Mouse (Mus musculus): ENCODE data around the gene Cog5.

The Cog5 gene

DNA sequence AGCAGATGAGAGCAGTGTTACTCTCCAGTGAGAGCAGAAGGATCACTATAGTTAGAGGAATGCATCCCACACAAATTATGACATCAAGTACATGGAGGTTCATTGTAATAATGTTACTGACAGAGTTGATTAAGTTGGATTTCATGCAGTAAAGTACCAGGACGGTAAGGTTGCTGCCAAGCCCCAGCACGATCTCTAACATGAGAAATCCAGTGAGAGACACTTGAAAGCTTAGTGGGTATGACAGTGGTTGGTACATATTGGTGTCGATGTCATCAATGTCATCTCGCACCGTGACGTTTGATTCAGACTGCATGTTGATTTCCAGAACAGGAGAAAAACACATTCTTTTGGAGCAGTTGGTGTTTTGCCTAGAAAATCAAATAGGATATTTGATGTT, 55.0 kb downstream of the Cog5 start:
- DNase-seq (ENCODE audit: low read depth, low spot score): no peak

DNA sequence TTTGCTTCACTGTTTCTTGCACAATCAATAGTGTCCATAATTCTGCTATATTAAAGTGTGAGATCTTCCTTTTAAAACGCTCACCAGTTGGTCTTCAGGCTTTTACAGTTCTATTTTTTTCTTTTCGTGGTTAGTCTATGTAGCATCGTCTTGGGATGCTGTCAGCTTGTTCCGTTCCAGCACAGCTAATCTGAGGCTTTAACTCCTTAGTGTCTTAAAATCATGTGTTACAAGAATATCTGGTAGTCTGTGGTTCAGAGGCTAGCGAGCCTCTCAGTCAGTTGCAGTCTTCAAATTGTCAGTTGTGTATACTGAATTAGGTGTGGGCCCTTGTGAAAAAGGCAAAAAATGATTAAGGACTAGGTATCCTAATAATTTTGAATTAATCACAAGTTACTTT, 57.6 kb downstream of the Cog5 start:
- DNase-seq (ENCODE audit: low read depth, low spot score): no peak

GRCm38 (mm10) chr12:31712727-31713126, 58.1 kb downstream of the Cog5 start:
- DNase-seq (ENCODE audit: low read depth, low spot score): no peak

DNA sequence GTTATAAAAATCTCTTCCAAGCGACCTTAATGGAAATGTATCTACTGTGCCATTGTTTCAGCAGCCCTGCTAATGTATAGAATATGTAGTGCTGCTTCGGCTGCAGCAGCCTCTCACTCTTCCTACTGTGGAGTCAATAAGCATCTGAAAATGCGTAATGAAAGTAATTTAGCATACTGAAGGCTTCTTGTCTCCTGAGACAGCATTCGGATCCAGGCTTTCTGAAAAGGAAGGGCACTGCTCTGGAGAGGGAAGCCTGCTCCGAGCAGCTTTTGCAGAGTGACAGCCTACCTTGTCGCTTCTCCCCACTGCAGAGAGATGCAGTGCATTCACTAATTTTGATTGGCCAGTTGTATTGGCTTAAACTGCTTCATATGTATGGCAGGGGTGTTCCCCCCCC, 58.9 kb downstream of the Cog5 start, which contains the start of gene Gpr22:
TSS of gene Gpr22 (minus strand) at position 348 of the 400 bp plus-strand sequence.
- no peak for DNase-seq (ENCODE audit: low read depth, low spot score)

DNA sequence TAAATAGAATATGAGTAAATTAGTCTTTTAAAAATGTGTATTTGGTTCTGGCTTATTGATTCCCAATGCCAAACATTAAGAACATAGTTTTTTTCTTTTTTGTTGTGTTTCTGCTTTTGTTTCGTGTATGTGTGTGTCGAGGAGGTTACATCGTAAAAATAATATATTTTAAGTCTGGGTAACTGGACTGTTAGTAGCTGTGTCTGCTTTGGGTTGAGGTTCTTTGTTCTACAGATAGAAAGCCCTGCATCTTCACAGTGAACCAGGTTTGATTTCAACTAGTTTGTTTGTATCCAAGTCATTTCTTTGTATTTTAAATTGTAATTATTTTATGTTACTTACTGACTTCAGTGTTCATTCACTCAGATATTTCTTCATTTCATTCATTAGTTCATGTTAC, 59.4 kb downstream of the Cog5 start:
- DNase-seq (ENCODE audit: low read depth, low spot score): no peak

- peak; percentile 50 for DNase-seq (ENCODE audit: low read depth, low spot score)
Observed at GRCm38 (mm10) chr12:31719586-31720275, 65.1 kb downstream of the Cog5 start.

DNA sequence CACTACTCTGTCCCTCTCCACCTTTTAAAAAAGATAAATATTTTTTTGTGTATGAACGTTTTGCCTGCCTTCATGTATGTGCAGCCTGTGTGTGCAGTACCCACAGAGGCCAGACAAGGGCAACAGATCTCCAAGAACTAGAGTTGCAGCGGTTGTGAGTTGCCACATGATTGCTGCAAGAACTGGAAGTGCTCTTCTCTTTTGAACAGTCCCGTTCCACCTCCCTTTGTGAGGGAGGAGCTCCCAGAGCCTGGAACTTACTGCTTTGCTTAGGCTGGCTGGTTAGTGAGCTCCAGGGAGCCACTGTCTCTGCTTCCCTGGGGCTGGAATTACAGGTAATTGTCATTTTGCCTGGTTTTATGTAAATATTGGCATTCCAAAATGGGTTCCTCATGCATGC, 69.9 kb downstream of the Cog5 start:
- peak; percentile 80 for DNase-seq (ENCODE audit: low read depth, low spot score)

DNA sequence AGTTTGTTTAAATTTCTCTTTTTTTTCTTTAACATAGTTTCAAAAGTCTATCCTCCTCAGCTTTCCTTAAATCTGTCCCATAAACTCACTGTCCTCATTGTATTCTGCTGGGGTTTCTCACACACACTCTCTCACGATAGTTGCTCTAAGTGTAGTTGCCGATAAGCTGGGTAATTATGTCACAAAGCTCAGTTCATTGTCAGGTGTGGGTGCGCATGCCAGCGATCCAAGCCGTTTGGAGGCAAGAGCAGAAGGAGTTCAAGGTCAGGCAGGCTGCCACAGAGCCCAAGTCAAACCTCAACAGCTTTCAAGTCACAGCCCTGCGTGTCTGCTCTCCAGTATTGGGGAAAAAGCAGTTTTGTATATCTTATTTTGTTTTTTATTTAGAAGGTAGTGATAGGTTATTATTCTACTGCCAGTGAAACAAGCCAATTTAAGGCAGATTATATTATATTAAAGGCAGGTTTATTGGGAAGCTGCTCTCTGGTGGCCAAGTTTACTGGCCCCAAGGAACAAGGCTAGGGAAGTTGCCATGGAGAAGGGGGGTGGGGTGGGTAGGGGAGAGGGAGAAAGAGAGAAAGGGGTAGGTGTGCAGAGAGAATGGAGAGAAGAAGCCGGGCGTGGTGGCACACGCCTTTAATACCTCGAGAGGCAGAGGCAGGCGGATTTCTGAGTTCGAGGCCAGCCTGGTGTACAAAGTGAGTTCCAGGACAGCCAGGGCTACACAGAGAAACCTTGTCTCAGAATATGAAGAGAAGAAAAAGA, 71.0 kb downstream of the Cog5 start:
- peak; percentile 71 for DNase-seq (ENCODE audit: low read depth, low spot score)

DNA sequence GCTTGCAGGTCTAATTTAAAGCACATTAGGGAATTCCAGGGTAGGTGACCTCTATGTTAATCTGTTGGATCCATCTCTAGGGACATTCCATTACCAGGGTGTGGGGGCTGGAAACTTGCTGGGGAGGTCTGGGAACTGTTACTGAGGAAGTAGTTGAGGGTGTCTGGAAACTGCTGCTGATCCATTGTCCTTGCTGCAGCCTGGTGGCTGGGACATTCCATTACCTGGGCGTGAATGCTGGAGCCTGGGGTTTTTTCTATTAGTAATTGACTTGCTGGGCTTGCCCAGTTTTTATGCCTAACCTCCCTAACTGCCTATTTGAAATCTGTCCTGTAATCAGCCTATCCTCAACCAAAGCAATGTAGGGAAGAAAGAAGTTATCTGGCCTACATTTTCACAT, 72.0 kb downstream of the Cog5 start:
- peak; percentile 87 for DNase-seq (ENCODE audit: low read depth, low spot score)

DNA sequence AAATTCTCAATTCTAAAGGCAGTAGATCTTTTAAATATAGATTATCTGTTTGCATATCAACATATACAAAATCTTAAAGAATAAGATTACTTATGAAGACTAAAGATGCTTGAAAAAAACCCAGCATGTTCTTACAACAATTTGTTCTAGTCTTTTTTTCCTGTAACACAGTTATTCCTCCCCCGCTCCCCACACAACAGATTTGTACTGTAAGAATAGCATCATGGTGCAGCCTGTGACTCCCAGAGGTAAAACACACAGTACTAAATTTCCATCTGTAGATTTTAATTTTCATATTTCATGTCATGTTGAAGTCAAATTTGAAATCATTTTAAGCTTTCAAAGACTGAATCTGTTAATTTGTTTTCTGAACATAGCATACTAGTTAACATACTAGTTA, 75.5 kb downstream of the Cog5 start:
- DNase-seq (ENCODE audit: low read depth, low spot score): no peak

GRCm38 (mm10) chr12:31734616-31735015, 79.9 kb downstream of the Cog5 start:
- DNase-seq (ENCODE audit: low read depth, low spot score): no peak

DNA sequence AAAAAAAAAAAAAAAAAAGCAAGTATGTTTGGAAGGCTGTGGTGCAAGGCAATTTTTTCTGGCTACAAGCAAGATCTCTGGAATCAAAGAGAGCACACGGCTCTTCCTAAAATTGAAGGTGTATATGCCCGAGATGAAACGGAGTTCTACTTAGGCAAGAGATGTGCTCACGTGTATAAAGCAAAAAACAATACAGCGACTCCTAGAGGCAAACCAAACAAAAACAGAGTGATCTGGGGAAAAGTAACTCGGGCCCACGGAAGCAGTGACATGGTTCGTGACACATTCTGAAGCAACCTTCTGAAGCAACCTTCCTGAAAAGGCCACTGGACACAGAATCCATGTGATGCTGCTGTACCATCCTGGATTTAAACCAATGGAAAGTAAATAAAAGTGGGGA, 92.6 kb downstream of the Cog5 start:
- DNase-seq (ENCODE audit: low read depth, low spot score): peak; percentile 50

GRCm38 (mm10) chr12:31749846-31750245, 95.2 kb downstream of the Cog5 start:
- DNase-seq (ENCODE audit: low read depth, low spot score): peak; percentile 67

DNA sequence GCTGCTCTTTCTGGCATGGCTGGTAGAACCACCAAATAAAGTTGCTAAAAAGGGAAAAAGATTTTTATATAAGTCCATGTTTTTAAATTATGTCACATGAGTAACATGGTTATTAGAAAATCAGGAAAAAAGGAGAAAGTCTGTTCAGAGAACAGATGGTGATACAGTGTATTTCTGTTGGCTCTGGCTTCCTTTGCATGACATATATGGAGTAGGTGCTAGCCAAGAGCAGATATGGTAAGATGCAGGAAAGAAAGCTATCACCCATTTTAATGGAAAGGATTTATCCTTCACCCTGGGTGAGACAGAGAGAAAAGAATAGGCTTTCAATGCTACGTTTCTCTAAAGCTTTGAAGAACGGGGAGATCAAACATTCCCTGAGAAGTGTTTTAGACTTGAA, 99.8 kb downstream of the Cog5 start:
- no peak for DNase-seq (ENCODE audit: low read depth, low spot score)

DNA sequence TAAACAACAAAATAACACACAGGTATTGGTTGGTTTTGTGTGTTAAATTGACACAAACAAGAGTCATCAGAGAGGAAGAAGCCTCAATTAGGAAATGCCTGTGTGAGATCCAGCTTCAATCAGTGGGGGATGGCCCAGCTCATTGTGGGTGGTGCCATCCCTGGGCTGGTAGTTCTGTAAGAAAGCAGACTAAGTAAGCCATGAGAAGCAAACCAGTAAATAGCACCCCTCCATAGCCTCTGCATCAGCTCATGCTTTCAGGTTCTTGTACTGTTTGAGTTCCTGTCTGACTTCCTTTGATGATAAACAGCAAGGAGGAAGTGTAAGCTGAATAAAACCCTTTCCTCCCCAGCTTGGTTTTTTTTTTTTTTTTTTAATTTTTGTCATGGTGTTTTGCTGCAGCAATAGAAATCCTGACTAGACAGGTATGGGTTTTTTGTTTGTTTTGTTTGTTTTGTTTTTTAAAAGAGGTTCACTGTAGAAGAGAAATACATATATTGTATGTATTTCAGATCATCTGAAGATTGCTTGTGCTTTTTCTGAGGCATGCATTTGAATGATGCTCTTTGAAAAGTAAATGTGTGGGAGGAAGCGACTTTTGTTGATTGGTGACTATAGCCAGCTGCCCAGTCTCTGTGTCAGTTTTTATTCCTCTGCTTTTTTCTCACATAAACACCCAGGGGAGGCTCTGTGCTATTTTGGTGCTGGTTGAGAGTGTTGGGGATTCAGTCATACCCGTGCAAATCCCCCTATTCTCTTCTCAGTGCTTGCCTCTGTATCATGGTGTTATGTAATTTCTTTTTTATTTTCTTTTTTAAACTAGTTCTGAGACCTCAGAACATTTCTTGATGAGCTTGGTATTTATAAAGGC, 101.5 kb downstream of the Cog5 start:
- DNase-seq (ENCODE audit: low read depth, low spot score): no peak

DNA sequence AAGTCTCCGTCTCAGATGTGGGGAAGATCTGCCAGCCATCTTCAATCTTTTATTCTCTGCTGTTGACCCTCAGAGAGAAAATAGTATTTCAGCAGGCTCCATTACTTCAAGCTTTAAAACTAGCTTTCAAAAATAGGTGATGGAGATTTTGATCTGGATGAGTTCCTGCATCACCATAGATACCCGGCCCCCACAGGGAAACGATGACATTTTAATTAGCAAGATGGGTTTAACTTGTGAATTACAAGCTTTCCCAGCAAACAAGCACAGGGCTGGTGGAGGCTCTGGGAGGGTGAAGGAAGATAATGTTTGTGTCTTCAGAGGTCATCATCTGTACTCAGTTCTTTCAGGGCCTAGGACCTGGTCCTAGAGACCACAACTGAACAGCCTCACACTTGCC, 118.9 kb downstream of the Cog5 start:
- no peak for DNase-seq (ENCODE audit: low read depth, low spot score)

DNA sequence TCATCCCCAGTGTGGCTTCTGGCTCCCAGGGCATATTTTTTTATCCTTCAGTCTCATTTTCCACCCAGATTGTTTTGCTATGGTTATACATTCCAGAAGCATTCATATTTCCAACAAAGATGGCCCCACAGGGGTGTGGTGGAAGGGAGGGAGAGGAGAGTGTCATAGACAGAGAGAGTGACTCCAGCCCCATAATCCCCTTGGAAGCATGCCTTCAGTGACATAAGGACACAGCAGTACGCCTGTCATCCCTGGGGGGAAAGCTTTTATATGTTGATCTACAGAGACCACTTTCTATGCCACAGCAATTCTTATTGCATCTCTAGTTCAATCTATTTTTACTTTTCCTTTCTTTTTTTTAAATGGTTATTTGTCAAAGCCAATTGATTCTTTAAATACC, 129.6 kb downstream of the Cog5 start:
- no peak for DNase-seq (ENCODE audit: low read depth, low spot score)

GRCm38 (mm10) chr12:31788530-31788929, 133.9 kb downstream of the Cog5 start:
- no peak for DNase-seq (ENCODE audit: low read depth, low spot score)

DNA sequence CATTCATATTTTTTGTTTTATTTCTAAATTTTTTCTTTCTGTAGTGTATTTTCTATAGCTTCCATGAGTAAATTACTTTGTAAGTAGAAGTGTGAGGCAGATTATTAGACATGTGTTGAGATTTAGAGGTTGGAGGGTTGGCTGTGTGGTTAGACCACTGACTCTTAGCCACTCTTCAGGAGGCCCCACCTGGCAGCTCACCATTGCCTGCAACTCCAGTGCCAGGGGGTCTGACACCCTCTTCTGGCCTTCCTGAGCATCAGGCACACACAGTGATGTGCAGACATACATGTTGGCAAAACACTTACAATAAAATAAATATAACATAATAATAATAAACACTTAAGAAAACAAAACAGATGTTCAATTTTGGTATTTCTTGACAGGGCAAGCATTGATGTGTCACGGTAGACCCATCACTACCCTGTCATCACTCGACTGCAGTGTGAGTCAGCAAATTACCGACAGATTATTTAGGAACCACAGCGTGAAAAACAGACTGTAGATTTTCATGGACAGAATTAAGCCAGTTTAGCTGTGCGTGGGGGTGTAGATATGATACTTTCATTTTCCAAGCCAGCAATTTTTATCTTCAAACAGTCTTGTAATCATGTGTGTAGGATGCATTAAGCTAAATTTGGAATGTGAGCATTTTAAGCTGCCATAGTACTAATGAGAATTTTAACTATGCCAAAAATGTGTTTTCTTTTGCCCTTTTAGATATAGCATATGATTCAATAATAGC, 151.9 kb downstream of the Cog5 start:
- DNase-seq (ENCODE audit: low read depth, low spot score): no peak

GRCm38 (mm10) chr12:31818051-31818461, 163.4 kb downstream of the Cog5 start:
- no peak for DNase-seq (ENCODE audit: low read depth, low spot score)

- DNase-seq (ENCODE audit: low read depth, low spot score): no peak
Observed at GRCm38 (mm10) chr12:31819096-31819495, 164.4 kb downstream of the Cog5 start.

DNA sequence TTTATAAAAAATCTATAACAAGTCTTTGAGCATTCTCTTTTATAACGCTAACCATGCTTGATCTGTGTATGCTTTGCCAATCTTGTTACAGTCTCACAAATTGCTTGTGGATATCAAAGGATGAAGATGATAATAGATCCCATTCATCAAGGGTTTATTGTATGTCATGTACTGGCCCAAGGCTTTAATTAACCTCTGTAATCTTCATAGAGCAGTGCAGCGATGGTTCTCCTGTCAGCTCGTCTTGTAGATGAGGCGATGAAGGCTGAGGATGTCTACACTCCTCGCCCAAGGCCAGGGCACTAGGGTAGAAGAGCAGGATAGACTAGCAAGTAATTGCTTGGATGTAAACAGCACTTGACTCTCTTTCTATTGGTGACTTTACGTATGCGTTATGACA, 164.9 kb downstream of the Cog5 start:
- no peak for DNase-seq (ENCODE audit: low read depth, low spot score)

All from ZHBTc4 (cell line).